Mouse (Mus musculus): Measurements from ENCODE around the gene Tead4.
"Not testable (repeated sequence)": the region's sequence is repeated elsewhere in the genome, so short reads cannot be mapped to it uniquely, and the experiment has no call there.

Tead4 gene

DNA sequence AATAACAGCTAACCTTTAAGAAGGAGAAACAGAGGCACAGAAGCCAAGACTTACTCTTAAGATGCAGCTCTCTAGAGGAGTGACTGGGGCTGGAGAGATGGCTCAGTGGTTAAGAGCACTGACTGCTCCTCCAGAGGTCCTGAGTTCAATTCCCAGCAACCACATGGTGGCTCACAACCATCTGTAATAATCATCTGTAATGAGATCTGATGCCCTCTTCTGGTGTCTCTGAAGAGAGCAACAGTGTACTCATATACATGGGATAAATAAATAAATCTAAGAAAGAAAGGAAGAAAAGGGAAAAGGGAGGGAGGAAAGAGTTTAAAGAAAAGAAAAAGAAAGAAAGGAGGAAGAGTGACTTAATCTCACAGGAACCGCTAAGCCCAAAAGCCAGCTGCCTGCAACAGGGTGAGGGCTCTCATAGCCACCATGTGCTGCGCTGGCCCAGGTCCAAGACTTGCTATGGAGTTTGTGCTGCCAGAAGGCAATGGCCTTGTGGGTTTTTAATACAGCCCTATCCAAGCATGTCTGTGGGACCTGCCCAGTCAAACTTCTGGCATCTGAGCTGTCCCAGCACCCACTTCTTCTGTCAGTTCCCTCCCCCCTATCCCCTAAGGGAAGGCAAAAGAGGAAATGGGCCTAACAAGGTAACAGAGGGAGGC is 63.4 kb downstream of the Tead4 start:
- no peak for DNase-seq (ENCODE audit: low read depth, low spot score)

DNA sequence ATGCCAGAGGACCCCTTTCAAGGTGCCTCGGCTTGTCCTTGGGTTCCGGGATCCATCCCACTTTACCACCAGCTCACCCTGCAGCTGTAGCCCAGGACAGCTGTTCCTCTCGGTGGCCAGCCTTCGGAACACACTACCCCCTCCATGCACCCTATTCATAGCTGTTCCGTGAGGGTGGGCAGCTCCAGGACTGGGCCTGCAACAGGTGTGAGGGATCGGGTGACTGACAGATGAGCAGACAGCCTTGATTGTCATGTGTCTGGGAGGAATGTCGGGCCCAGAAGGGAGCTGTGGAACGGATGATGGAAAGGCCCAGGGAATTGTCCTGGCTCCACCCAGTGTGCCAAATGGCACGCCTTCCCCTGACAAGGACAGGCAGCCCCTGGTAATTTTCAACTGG is 64.0 kb downstream of the Tead4 start:
- DNase-seq (ENCODE audit: low read depth, low spot score): no peak

- DNase-seq (ENCODE audit: low read depth, low spot score): peak; percentile 65
Measured at GRCm38 (mm10) chr6:128234206-128234605, 66.4 kb downstream of the Tead4 start.

GRCm38 (mm10) chr6:128232216-128232615 is 68.4 kb downstream of the Tead4 start:
- no peak for DNase-seq (ENCODE audit: low read depth, low spot score)

- DNase-seq (ENCODE audit: low read depth, low spot score): no peak
Measured at GRCm38 (mm10) chr6:128231741-128232140, 68.9 kb downstream of the Tead4 start.

DNA sequence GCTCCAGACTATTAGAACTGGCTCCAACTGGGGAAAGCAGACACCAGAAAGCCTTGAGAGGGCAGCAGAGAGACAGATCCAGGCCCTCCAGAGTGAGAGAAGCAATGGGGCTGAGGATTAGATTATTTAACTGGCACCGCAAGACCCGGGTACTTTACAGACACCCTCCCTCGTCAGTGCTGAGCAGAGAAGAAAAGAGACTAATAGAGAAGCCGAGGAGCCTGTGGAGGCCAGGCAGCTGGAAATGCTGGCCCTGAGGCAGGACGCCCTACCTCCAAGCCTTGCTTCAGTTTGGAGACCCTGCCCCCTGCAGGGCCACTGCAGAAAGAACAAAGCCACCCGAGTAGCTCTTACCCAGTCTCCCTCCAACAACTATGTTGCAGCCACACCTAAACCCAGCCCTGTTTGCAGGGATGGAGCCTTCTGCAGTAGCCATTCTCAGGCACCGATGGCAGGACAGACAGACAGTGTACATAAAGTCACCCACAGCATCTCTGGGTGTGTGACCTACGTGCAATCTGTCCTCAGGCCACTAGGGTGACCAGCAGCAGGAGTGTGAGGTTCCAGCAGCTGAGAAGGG is 73.1 kb downstream of the Tead4 start:
- peak; percentile 75 for DNase-seq (ENCODE audit: low read depth, low spot score)

GRCm38 (mm10) chr6:128226941-128227340 is 73.7 kb downstream of the Tead4 start:
- DNase-seq (ENCODE audit: low read depth, low spot score): no peak

- DNase-seq (ENCODE audit: low read depth, low spot score): no peak
Measured at GRCm38 (mm10) chr6:128225846-128226176, 74.8 kb downstream of the Tead4 start.

GRCm38 (mm10) chr6:128225009-128225845 is 75.4 kb downstream of the Tead4 start:
- DNase-seq (ENCODE audit: low read depth, low spot score): no peak

GRCm38 (mm10) chr6:128223159-128223558 is 77.5 kb downstream of the Tead4 start:
- DNase-seq (ENCODE audit: low read depth, low spot score): no peak

- not testable (repeated sequence) for DNase-seq (ENCODE audit: low read depth, low spot score)
Measured at GRCm38 (mm10) chr6:128215004-128215403, 85.6 kb downstream of the Tead4 start.

- not testable (repeated sequence) for DNase-seq (ENCODE audit: low read depth, low spot score)
Measured at GRCm38 (mm10) chr6:128209199-128209598, 91.4 kb downstream of the Tead4 start.

DNA sequence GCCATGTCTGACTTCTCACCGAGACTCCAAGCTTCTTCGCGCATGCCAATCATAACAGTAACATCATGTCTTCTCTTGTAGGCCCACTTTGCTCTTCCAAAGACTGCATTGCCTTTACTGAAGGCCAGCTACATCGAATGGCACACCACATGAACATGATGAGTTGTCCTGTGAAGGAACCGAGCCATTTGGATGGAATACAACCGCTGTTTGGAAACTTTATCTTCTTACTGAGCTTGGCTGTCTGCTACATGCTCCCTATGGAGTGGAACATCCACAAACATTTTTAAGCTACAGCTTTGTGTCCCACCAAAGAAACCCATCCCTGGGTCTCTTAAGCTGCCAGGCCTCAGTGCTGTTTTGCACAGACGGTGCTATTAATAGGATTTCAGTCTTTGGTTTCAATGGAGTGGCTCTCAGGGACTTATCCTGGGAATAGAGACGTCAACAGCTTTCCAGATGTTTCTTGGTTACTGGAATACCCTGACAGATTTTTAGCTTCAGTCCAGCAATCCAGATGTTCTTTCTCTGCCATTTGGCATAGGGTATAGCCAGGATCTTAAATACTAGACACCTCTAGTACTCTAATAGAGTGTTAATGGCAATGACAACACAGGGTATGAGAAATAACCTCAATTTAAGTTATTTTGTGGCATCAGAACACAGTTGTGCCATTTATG is 92.0 kb downstream of the Tead4 start:
- no peak for DNase-seq (ENCODE audit: low read depth, low spot score)

DNA sequence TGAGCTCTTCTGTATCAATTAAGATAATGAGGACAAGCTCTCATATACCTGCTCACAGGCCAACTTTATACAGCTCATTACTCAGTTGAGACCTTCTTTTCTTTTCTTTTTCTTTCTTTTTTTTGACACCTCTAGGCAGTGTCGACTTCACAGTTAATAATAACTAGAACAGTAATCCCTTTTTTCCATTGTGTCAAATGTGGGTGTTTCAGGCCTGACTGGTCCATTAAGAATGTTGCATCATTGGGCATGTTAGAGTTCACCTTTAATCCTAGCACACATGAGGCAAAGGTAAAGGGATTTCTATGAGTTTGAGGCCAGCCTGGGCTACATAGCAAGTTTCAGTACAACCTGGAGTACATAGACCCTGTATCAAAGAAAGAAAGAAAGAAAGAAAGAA is 97.1 kb downstream of the Tead4 start:
- no peak for DNase-seq (ENCODE audit: low read depth, low spot score)

GRCm38 (mm10) chr6:128200847-128201640 is 99.6 kb downstream of the Tead4 start:
- DNase-seq (ENCODE audit: low read depth, low spot score): peak; percentile 69

DNA sequence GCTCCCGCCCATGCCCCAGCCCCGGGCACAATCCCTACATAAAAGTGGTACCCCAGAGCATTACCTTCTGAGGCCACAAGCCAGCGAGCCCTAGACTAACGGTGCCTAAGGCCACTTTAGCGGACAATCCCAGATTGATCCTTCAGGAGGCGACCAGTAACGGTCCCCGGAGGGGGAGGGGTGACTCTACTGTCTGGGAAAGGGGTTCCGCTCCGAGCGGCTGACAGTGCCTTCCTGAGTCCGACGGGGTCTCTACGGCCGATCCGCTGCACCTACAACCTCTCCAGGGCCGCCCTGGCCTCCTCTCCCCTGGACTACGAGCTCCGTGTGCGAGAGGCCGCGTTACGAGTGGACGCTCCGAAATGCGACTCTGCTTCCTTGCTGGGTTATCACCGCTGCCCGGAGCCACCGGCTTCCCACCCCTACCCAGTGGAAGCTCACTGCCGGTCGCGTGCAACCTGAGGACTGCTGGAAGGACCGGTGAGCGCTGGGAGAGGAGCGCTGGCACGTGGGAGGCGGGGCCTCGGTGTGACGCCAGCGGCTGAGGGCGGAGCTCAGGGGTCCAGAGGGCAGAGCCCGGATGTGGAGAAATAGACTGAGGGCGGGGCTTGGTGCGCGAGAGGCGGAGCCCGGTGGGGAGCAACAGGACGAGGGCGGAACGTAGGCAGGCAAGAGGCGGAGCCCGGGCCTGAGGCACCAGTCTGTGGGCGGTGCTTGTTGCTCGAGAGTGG is 100.3 kb downstream of the Tead4 start:
- DNase-seq (ENCODE audit: low read depth, low spot score): peak; percentile 97

DNA sequence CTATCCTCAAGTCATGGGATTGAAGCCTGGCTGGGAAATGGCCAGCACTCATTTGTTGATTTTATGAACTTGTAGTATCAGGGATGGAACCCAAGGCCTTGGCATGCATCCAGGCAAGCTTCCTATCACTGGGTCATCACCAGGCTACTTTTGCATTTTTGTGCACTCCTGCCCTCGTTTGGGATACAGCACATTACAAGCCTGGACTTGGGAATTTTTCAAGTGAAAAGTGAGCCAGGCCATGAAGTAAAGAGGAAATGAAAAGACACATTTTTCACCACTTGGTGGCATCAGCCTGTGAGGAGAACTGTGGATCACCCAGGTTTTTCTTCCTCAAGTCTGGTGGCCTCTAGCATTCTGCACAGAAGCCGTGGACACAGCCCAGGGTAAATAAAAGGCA is 117.1 kb downstream of the Tead4 start:
- no peak for DNase-seq (ENCODE audit: low read depth, low spot score)

DNA sequence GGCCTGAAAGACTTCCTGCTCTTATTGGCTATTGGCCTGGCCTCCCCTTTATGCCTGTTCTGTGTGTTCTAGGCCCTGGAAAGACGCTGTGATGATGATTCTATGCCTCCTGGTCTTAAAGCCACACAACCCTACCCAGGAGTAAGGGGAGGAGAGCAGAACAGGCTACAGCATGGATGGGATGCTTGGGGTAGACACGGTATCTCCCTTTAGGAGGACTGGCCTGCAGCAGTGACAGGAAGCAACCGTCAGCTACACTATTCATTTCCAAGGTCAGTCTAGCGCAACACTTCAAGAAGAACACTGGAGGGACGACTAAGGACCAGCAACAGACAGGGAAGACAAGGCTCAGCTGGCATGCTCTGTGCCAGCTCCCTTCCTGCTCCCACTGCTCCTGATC is 119.4 kb downstream of the Tead4 start:
- no peak for DNase-seq (ENCODE audit: low read depth, low spot score)

- no peak for DNase-seq (ENCODE audit: low read depth, low spot score)
Measured at GRCm38 (mm10) chr6:128179651-128180050, 121.0 kb downstream of the Tead4 start.

DNA sequence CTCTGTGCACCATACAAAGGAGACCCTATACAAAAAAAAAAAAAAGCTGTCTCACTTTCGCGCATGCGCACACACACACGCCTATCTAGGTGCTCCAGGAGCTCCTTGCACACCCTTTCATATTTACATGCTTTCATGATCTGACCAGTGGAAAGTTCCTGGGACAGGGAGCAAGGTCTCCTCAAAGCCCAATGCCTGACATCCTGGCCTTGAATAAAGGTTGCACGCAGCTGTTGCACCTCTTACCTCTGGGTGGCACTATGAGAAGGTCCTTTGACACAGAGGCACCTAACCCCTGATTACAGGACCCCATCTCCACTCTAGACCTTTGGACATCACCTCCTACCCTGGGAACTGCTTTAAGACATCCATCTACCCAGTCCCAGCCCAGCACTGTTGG is 121.4 kb downstream of the Tead4 start:
- peak; percentile 24 for DNase-seq (ENCODE audit: low read depth, low spot score)

- no peak for DNase-seq (ENCODE audit: low read depth, low spot score)
Measured at GRCm38 (mm10) chr6:128178681-128179080, 121.9 kb downstream of the Tead4 start.
